ENCODE assay signal across 8 mouse cellular contexts in the genomic region with DNA sequence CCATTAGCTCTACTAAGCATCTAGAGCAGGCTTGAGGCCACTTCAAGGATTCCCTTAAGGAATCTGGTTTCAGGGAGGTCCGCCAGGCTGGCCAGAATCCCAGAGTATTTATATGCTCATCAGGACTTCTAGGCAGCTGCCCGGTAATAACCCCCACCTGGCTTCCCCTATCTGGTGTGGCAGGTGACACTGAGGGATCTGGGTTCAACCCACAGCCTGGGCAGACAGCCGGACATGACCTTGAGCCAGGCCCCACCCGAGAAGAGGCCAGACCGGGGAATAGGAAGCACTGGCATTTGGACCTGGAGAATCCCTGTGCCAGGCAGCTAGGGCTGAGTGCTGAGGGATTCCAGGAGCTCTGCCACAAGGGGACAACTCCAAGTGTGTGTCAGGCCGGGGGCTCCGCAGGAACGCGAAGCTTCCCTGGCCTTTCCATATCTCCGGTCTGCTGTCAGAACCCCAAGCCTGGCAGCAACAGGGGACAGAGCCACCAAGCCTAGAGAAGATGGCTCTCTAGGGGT. TPM values are rescaled to one million over a fixed set of nuclear protein-coding genes. Genes with fewer than 3 reads are reported as not detected.
DNase-seq lines count a peak whose midpoint lies in the region; ATAC-seq and TF ChIP-seq lines count a peak whose summit lies in the region.

No protein-coding gene starts in this region.

- intact Hi-C loops in heart, adult 2 months (cut with DNase I) = no loop called here

- H3K36me3 ChIP-seq in embryonic facial prominence, embryonic 12.5 days = peaks cover 4% of the 10 kb centered on the region; the same call in 1 of the 2 replicates
- peaks cover 8% of the 10 kb centered on the region for H3K36me3 ChIP-seq in heart, adult 2 months (ENCODE audit: control insufficient read depth, insufficient read depth, low read length)
- H3K36me3 ChIP-seq in lung, embryonic 14.5 days (ENCODE audit: insufficient read depth) = peaks cover 13% of the 10 kb centered on the region; the same call in 1 of the 2 replicates

- 1% methylated on average over 10 of the region's 10 CpGs for WGBS in embryonic facial prominence, embryonic 12.5 days
- under 1% methylated on average over 10 of the region's 10 CpGs for WGBS in heart, adult 2 months
- under 1% methylated on average over 10 of the region's 10 CpGs for WGBS in lung, embryonic 14.5 days

- 0 out of 2 replicates have a peak, but pooled peaks cover 3% of the 10 kb centered on the region for H3K79me2 ChIP-seq in heart, adult 2 months (replicated peaks; ENCODE audit: control insufficient read depth, insufficient read depth, low read length)

- H3K27ac ChIP-seq in embryonic facial prominence, embryonic 12.5 days = 0 out of 2 replicates have a peak overlapping the region, but pooled peaks have one; percentile 23
- H3K27ac ChIP-seq in heart, adult 2 months = peak overlapping the region; percentile 97
- peak overlapping the region; percentile 73 for H3K27ac ChIP-seq in lung, embryonic 14.5 days (ENCODE audit: low read depth)

- peak overlapping the region; percentile 83 for H3K9ac ChIP-seq in embryonic facial prominence, embryonic 12.5 days
- H3K9ac ChIP-seq in heart, adult 2 months (ENCODE audit: low read depth, low read length) = peak overlapping the region; percentile 94
- H3K9ac ChIP-seq in lung, embryonic 14.5 days = peak overlapping the region; percentile 85

- H3K4me1 ChIP-seq in embryonic facial prominence, embryonic 12.5 days = peaks cover 10% of the 10 kb centered on the region
- peaks cover 4% of the 10 kb centered on the region for H3K4me1 ChIP-seq in heart, adult 2 months (ENCODE audit: control insufficient read depth, insufficient read depth, low read length)
- peaks cover 5% of the 10 kb centered on the region for H3K4me1 ChIP-seq in lung, embryonic 14.5 days (ENCODE audit: insufficient read depth)

- TF ChIP-seq POLR2A in heart, adult 2 months (IDR thresholded peaks at IDR 0.05; ENCODE audit: insufficient read depth, low read depth, low read length) = peak; percentile 54; the same call in 1 of the 2 replicates

- peak; percentile 63; the same call in 1 of the 2 replicates for TF ChIP-seq EP300 in heart, adult 2 months (IDR thresholded peaks at IDR 0.05; ENCODE audit: insufficient read depth, low read depth, low read length)

- TF ChIP-seq CTCF in heart, adult 2 months (IDR thresholded peaks at IDR 0.05) = no peak
- TF ChIP-seq CTCF in lung, embryonic 14.5 days (IDR thresholded peaks at IDR 0.05; ENCODE audit: low read depth) = no peak

- DNase-seq in ES-CJ7 (ENCODE audit: low read depth, low spot score) = peak; percentile 25
- peak; percentile 80 for DNase-seq in adrenal gland, postnatal 14 days
- DNase-seq in heart, adult 2 months = peak; percentile 76 to 85
- DNase-seq in kidney, adult 18-20 months = peak; percentile 74
- peak; percentile 78 for DNase-seq in lung, embryonic 14.5 days
- peak; percentile 23 for DNase-seq in ovary, postnatal 14 days (ENCODE audit: low spot score)
- DNase-seq in right cerebral cortex, postnatal 36 days (ENCODE audit: low spot score in 2 of 2) = no peak

- no peaks in the 10 kb centered on the region for H3K27me3 ChIP-seq in embryonic facial prominence, embryonic 12.5 days
- H3K27me3 ChIP-seq in heart, adult 2 months (ENCODE audit: control insufficient read depth, insufficient read depth, low read length) = no peaks in the 10 kb centered on the region
- no peaks in the 10 kb centered on the region for H3K27me3 ChIP-seq in lung, embryonic 14.5 days (ENCODE audit: insufficient read depth, low read length)

- H3K9me3 ChIP-seq in embryonic facial prominence, embryonic 12.5 days = no peaks in the 10 kb centered on the region
- no peaks in the 10 kb centered on the region for H3K9me3 ChIP-seq in lung, embryonic 14.5 days (ENCODE audit: low read depth, low read length)

- peak overlapping the region; percentile 94 for H3K4me3 ChIP-seq in embryonic facial prominence, embryonic 12.5 days
- peak overlapping the region; percentile 65 for H3K4me3 ChIP-seq in heart, adult 2 months
- H3K4me3 ChIP-seq in lung, embryonic 14.5 days (ENCODE audit: low read depth, low read length) = peak overlapping the region; percentile 93

- ATAC-seq in embryonic facial prominence, embryonic 12.5 days (ENCODE audit: insufficient number of reproducible peaks, insufficient read depth, low FRiP score, low TSS enrichment) = peak; percentile 26; the same call in 1 of the 2 replicates
- ATAC-seq in lung, embryonic 14.5 days (ENCODE audit: insufficient read depth) = peak; percentile 38

- peak overlapping the region; percentile 98 for H3K4me2 ChIP-seq in embryonic facial prominence, embryonic 12.5 days (replicated peaks)
- H3K4me2 ChIP-seq in lung, embryonic 14.5 days = peak overlapping the region; percentile 97

RNA-seq across cellular contexts. Expression of a gene that starts 0.8 kb away (rescaled TPM):
- total RNA-seq in adrenal gland, postnatal 14 days (2021) = 47.6 and 52.2 TPM in 2 replicates
- polyA plus RNA-seq in embryonic facial prominence, embryonic 12.5 days (2016; fragmentation: Nextera tagmentation; extraction: Ambion mirVana) = 6.9 and 8.2 TPM in 2 replicates
- 10 to 100 TPM; 65.8 to 77.1 TPM for total RNA-seq in heart, adult 2 months (2021)
- 24.8 and 41.5 TPM in 2 replicates for polyA plus RNA-seq in heart, adult 2 months (2012; rRNA removed)
- 8.5 and 9.1 TPM in 2 replicates for polyA plus RNA-seq in lung, embryonic 14.5 days (2014; fragmentation: Nextera tagmentation; extraction: Ambion mirVana)

RNA-seq across cellular contexts. Expression of a gene that starts 52.6 kb away (rescaled TPM):
- 6.3 and 9.0 TPM in 2 replicates for total RNA-seq in adrenal gland, postnatal 14 days (2021)
- polyA plus RNA-seq in embryonic facial prominence, embryonic 12.5 days (2016; fragmentation: Nextera tagmentation; extraction: Ambion mirVana) = 1.6 and 1.8 TPM in 2 replicates
- total RNA-seq in heart, adult 2 months (2021) = 1 to 10 TPM; 4.8 to 5.4 TPM
- 7.6 and 10.9 TPM in 2 replicates for polyA plus RNA-seq in heart, adult 2 months (2012; rRNA removed)
- 3.3 and 3.4 TPM in 2 replicates for polyA plus RNA-seq in lung, embryonic 14.5 days (2014; fragmentation: Nextera tagmentation; extraction: Ambion mirVana)

Comparison
In these comparisons a context has a peak if more than half of its experiments do, and no peak if none do; other contexts are left out.
1. DNase-seq: peak in ES-CJ7 (single experiment), adrenal gland, postnatal 14 days (single experiment), heart, adult 2 months (2 of 2), kidney, adult 18-20 months (single experiment), lung, embryonic 14.5 days (single experiment) and ovary, postnatal 14 days (single experiment); none in right cerebral cortex, postnatal 36 days (0 of 2).
2. H3K27ac ChIP-seq: peak in every context shown above with its lines; median percentile 97 in heart, adult 2 months; 73 in lung, embryonic 14.5 days; 23 in embryonic facial prominence, embryonic 12.5 days.
3. Peak in every context shown above with its lines, with median percentiles within 50 percentile points of each other: H3K4me3 ChIP-seq and H3K9ac ChIP-seq.